Mouse (Mus musculus) neural tube, embryonic 13.5 days (tissue): ENCODE measurements at regions not wholly inside any gene's neighbourhood (a gene's known extent, or its start where the extent isn't known, plus 50 kb on each side); places are given as distances from the start of the nearest gene placed in this dataset.

Source experiments
- ATAC-seq: fragments of 200-750 bp; cut with Nextera tagmentation; 2 replicates; pipeline ENCODE4 v1.8.0; 2017; ENCODE audit warnings: low read depth, mild to moderate bottlenecking, moderate TSS enrichment, moderate library complexity
- H3K27ac ChIP-seq: fragments of 300-500 bp; sonication (generic); replicated peaks from 2 replicates; pipeline ENCODE4 v1.5.1; 2015; ENCODE audit warnings: moderate library complexity, mild to moderate bottlenecking, inconsistent platforms
- H3K27me3 ChIP-seq: fragments of 300-500 bp; sonication (generic); 2 replicates; pipeline ENCODE4 v1.6.1; 2015; ENCODE audit warnings: mild to moderate bottlenecking, inconsistent platforms
- H3K36me3 ChIP-seq: fragments of 300-500 bp; sonication (generic); 2 replicates; pipeline ENCODE4 v1.6.1; 2015; ENCODE audit warnings: mild to moderate bottlenecking, inconsistent platforms
- H3K4me1 ChIP-seq: fragments of 300-500 bp; sonication (generic); replicated peaks from 2 replicates; pipeline ENCODE4 v1.6.1; 2015; ENCODE audit warnings: inconsistent platforms
- H3K4me2 ChIP-seq: fragments of 300-500 bp; sonication (generic); 2 replicates; pipeline ENCODE4 v1.6.1; 2015; ENCODE audit warnings: inconsistent platforms, mild to moderate bottlenecking, moderate library complexity
- H3K4me3 ChIP-seq: fragments of 300-500 bp; sonication (generic); 2 replicates; pipeline ENCODE4 v1.5.1; 2015; ENCODE audit warnings: mild to moderate bottlenecking, inconsistent platforms
- H3K9ac ChIP-seq: fragments of 300-500 bp; sonication (generic); 2 replicates; pipeline ENCODE4 v1.6.1; 2015; ENCODE audit warnings: moderate library complexity, mild to moderate bottlenecking, inconsistent platforms
- H3K9me3 ChIP-seq: fragments of 300-500 bp; sonication (generic); 2 replicates; pipeline ENCODE4 v1.6.1; 2016; ENCODE audit warnings: inconsistent platforms
- WGBS: fragments of 180-500 bp; shearing (Covaris S2); methylation state at CpG from one replicate; pipeline ENCODE4 v1.1.7; 2015; 5-methylcytosine and 5-hydroxymethylcytosine counted together

GRCm38 (mm10) chr3:45523281-45523680, 145.1 kb downstream of the Pcdh10 start:
- Histone ChIP-seq H3K27me3 (no peaks in the 10 kb centered on the region), H3K4me3 (no peak overlapping the region), H3K9me3 (no peaks in the 10 kb centered on the region), H3K4me2 (no peak overlapping the region), H3K36me3 (no peaks in the 10 kb centered on the region), H3K27ac (no peak overlapping the region), H3K9ac (no peak overlapping the region), H3K4me1 (no peaks in the 10 kb centered on the region)
- no peak for ATAC-seq
- 84% methylated on average over 4 of the region's 4 CpGs for WGBS

GRCm38 (mm10) chr3:45547091-45547490, 168.9 kb downstream of the Pcdh10 start:
- ATAC-seq = no peak
- H3K4me1 ChIP-seq = no peaks in the 10 kb centered on the region
- no peaks in the 10 kb centered on the region for H3K27me3 ChIP-seq
- no peaks in the 10 kb centered on the region for H3K9me3 ChIP-seq
- no peaks in the 10 kb centered on the region for H3K36me3 ChIP-seq
- no peak overlapping the region for H3K27ac ChIP-seq
- H3K9ac ChIP-seq = no peak overlapping the region
- H3K4me3 ChIP-seq = no peak overlapping the region
- WGBS = 86% methylated on average over 3 of the region's 3 CpGs
- H3K4me2 ChIP-seq = no peak overlapping the region

GRCm38 (mm10) chr3:45555736-45556135, 177.5 kb downstream of the Pcdh10 start:
- Histone ChIP-seq H3K9me3 (no peaks in the 10 kb centered on the region), H3K4me3 (no peak overlapping the region), H3K9ac (no peak overlapping the region), H3K4me1 (no peaks in the 10 kb centered on the region), H3K27me3 (no peaks in the 10 kb centered on the region), H3K4me2 (no peak overlapping the region), H3K36me3 (no peaks in the 10 kb centered on the region), H3K27ac (no peak overlapping the region)
- no peak for ATAC-seq
- 19% methylated on average over 1 of the region's 1 CpGs for WGBS

GRCm38 (mm10) chr3:45572995-45573394, 194.8 kb downstream of the Pcdh10 start:
- Histone ChIP-seq H3K4me2 (no peak overlapping the region), H3K9ac (no peak overlapping the region), H3K36me3 (no peaks in the 10 kb centered on the region), H3K27me3 (no peaks in the 10 kb centered on the region), H3K27ac (no peak overlapping the region), H3K4me1 (no peaks in the 10 kb centered on the region), H3K9me3 (no peaks in the 10 kb centered on the region), H3K4me3 (no peak overlapping the region)
- no peak for ATAC-seq
- WGBS = 97% methylated on average over 1 of the region's 1 CpGs

GRCm38 (mm10) chr3:45577035-45577434, 198.8 kb downstream of the Pcdh10 start:
- no peak overlapping the region for H3K4me3 ChIP-seq
- 87% methylated on average over 1 of the region's 1 CpGs for WGBS
- H3K27me3 ChIP-seq = no peaks in the 10 kb centered on the region
- H3K4me1 ChIP-seq = no peaks in the 10 kb centered on the region
- no peaks in the 10 kb centered on the region for H3K9me3 ChIP-seq
- H3K27ac ChIP-seq = no peak overlapping the region
- no peak overlapping the region for H3K9ac ChIP-seq
- no peaks in the 10 kb centered on the region for H3K36me3 ChIP-seq
- H3K4me2 ChIP-seq = no peak overlapping the region
- no peak for ATAC-seq

- Histone ChIP-seq H3K27me3 (no peaks in the 10 kb centered on the region), H3K27ac (no peak overlapping the region), H3K4me1 (no peaks in the 10 kb centered on the region), H3K4me3 (no peak overlapping the region), H3K9ac (no peak overlapping the region), H3K9me3 (no peaks in the 10 kb centered on the region), H3K36me3 (no peaks in the 10 kb centered on the region), H3K4me2 (no peak overlapping the region)
- no peak for ATAC-seq
- 76% methylated on average over 1 of the region's 1 CpGs for WGBS
Measured at GRCm38 (mm10) chr3:45593561-45593960, 215.4 kb downstream of the Pcdh10 start.

GRCm38 (mm10) chr3:45602278-45602677, 224.1 kb downstream of the Pcdh10 start:
- no peak for ATAC-seq
- H3K4me1 ChIP-seq = no peaks in the 10 kb centered on the region
- H3K9me3 ChIP-seq = no peaks in the 10 kb centered on the region
- no peak overlapping the region for H3K27ac ChIP-seq
- H3K36me3 ChIP-seq = no peaks in the 10 kb centered on the region
- WGBS = 85% methylated on average over 2 of the region's 2 CpGs
- no peak overlapping the region for H3K9ac ChIP-seq
- no peak overlapping the region for H3K4me3 ChIP-seq
- no peaks in the 10 kb centered on the region for H3K27me3 ChIP-seq
- no peak overlapping the region for H3K4me2 ChIP-seq

- H3K36me3 ChIP-seq = no peaks in the 10 kb centered on the region
- ATAC-seq = no peak
- no peak overlapping the region for H3K9ac ChIP-seq
- WGBS = 78% methylated on average over 5 of the region's 5 CpGs
- H3K9me3 ChIP-seq = no peaks in the 10 kb centered on the region
- H3K4me3 ChIP-seq = no peak overlapping the region
- no peak overlapping the region for H3K27ac ChIP-seq
- no peaks in the 10 kb centered on the region for H3K4me1 ChIP-seq
- no peaks in the 10 kb centered on the region for H3K27me3 ChIP-seq
- no peak overlapping the region for H3K4me2 ChIP-seq
Measured at GRCm38 (mm10) chr3:45603151-45603550, 225.0 kb downstream of the Pcdh10 start.

GRCm38 (mm10) chr3:45620729-45621128, 242.5 kb downstream of the Pcdh10 start:
- Histone ChIP-seq H3K36me3 (no peaks in the 10 kb centered on the region), H3K4me3 (no peak overlapping the region), H3K4me1 (no peaks in the 10 kb centered on the region), H3K4me2 (no peak overlapping the region), H3K27me3 (no peaks in the 10 kb centered on the region), H3K27ac (no peak overlapping the region), H3K9ac (no peak overlapping the region), H3K9me3 (no peaks in the 10 kb centered on the region)
- ATAC-seq = no peak

- no peak for ATAC-seq
- Histone ChIP-seq H3K4me2 (no peak overlapping the region), H3K4me3 (no peak overlapping the region), H3K9me3 (no peaks in the 10 kb centered on the region), H3K36me3 (no peaks in the 10 kb centered on the region), H3K9ac (no peak overlapping the region), H3K4me1 (no peaks in the 10 kb centered on the region), H3K27me3 (no peaks in the 10 kb centered on the region), H3K27ac (no peak overlapping the region)
- WGBS = 63% methylated on average over 6 of the region's 6 CpGs
Measured at GRCm38 (mm10) chr3:45645856-45646450, 267.8 kb downstream of the Pcdh10 start.

- no peak for ATAC-seq
- Histone ChIP-seq H3K27me3 (no peaks in the 10 kb centered on the region), H3K4me1 (no peaks in the 10 kb centered on the region), H3K27ac (no peak overlapping the region), H3K4me3 (no peak overlapping the region), H3K9me3 (no peaks in the 10 kb centered on the region), H3K9ac (no peak overlapping the region), H3K36me3 (no peaks in the 10 kb centered on the region), H3K4me2 (no peak overlapping the region)
Measured at GRCm38 (mm10) chr3:45649361-45649760, 271.2 kb downstream of the Pcdh10 start.

- WGBS = 85% methylated on average over 5 of the region's 5 CpGs
- H3K4me1 ChIP-seq = no peaks in the 10 kb centered on the region
Measured at GRCm38 (mm10) chr3:45657023-45657422, 278.8 kb downstream of the Pcdh10 start.

GRCm38 (mm10) chr3:45658093-45658776, 280.0 kb downstream of the Pcdh10 start:
- Histone ChIP-seq H3K27ac (no peak overlapping the region), H3K9me3 (no peaks in the 10 kb centered on the region), H3K36me3 (no peaks in the 10 kb centered on the region), H3K4me3 (no peak overlapping the region), H3K4me2 (no peak overlapping the region), H3K9ac (no peak overlapping the region), H3K27me3 (no peaks in the 10 kb centered on the region), H3K4me1 (no peaks in the 10 kb centered on the region)
- WGBS = 86% methylated on average over 2 of the region's 2 CpGs
- ATAC-seq = no peak

More at GRCm38 (mm10) chr3:45657023-45657422, 278.8 kb downstream of the Pcdh10 start:
- no peak for ATAC-seq
- Histone ChIP-seq H3K27me3 (no peaks in the 10 kb centered on the region), H3K36me3 (no peaks in the 10 kb centered on the region), H3K9ac (no peak overlapping the region), H3K9me3 (no peaks in the 10 kb centered on the region), H3K4me3 (no peak overlapping the region), H3K4me2 (no peak overlapping the region), H3K27ac (no peak overlapping the region)
